Mouse (Mus musculus): ENCODE results near the gene Ypel2.

Gene Ypel2

DNA sequence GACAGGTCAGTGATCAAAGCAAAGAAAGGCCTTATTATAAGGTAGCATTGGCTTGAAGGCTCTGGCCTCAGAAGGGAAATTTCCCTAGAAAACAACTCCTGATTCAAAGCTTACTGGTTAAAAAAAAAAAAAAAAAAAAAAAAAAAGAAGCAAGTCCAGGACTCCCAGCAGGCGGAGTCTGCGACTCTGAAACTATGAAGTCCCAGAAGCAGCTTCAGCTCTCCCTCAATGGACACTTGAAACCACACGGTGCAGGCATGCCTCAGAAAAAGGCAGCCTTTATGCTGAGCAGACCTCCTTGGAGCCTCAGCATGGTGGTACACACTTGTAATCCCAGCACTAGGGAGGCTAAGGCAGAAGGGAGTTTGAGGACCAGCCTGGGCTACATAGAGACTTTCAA is 97.9 kb downstream of the Ypel2 start:
- DNase-seq (ENCODE audit: low spot score in 2 of 2) = no peak

DNA sequence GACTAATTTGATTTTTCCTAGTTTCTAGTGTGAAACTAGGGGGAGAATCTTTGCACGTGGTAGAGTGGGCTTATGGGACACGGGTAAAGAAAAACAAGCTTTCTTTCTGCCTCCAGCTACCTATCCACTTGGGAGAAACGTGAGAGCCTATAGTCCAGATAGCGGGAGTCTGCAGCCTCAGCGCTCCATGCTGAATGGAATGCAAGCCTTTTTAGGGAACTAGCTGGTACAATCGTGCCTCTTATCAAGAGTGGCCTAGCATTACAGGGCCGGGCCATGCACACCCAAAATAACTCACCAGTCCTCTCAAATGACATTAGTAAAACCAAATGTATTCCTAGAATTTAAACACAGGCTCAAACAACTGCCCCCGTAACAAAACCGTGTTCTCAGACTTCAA is 98.4 kb downstream of the Ypel2 start:
- DNase-seq (ENCODE audit: low spot score in 2 of 2) = no peak

- peak; percentile 43 to 69 for DNase-seq (ENCODE audit: low spot score in 2 of 2)
These were observed 99.3 kb downstream of the Ypel2 start for GRCm38 (mm10) chr11:86894171-86894577.

DNA sequence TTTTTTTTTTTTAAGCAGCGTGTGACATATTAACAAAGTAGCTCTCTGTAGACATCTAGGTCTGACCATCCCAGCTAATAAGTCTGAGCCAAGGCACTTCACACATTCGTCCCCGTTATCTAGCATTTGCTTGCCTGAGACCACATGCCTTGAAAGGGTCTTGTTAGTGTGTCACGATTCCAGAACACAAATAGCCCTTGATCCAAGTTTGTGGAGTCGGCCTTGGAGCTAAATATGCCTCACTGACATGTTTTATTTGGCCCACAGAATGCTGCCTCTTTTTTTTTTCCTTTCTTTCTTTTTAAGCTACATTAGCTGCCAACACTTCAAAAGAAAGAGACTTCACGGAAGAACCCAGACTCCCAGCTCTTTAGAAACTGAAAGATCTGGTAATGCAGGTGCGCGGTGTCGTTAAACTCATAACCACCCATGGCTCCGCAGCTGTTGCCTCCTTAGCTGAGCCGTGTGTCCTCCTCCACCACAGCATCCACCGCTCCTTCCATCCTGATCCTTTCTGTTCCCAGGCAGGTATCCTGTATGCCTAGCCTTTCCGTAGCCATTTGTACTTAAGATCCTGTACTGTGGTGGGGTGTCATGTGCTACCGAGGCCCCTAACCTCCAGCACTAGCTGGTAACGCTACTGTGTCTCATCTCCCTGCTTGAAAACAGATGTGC is 100.4 kb downstream of the Ypel2 start:
- DNase-seq (ENCODE audit: low spot score in 2 of 2) = no peak

Measured in spleen, postnatal 10 days (tissue).